Mouse (Mus musculus): ENCODE measurements around the gene Prss38.
"Not testable (repeated sequence)": the region's sequence is repeated elsewhere in the genome, so short reads cannot be mapped to it uniquely, and the experiment has no call there.

The Prss38 gene

GRCm38 (mm10) chr11:59367955-59368354 is 7.5 kb downstream of the Prss38 start:
- DNase-seq = not testable (repeated sequence)

GRCm38 (mm10) chr11:59366633-59367032 is 8.8 kb downstream of the Prss38 start:
- no peak for DNase-seq

GRCm38 (mm10) chr11:59366031-59366430 is 9.4 kb downstream of the Prss38 start:
- DNase-seq = no peak

- DNase-seq = no peak
Observed at GRCm38 (mm10) chr11:59364417-59364816, 11.0 kb downstream of the Prss38 start.

DNA sequence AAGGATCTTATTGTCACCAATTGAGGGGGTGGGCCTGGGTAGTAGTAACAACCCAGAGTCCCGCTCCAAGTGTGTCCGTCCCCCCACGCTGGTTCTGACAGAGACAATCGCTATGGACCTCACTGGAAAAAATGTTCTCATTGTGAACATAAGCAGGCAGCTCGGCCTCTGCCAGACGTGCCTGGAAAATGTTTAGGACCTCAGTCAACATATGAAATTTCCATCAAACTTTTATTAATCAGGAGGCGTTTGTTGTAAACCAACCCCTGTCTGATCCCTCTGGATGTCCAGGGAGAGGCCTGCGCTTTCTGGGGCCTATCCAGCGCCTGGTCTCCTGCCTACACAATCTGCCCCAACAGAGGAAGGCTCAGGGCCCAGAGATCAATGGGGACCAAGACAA is 11.4 kb downstream of the Prss38 start:
- DNase-seq = no peak

DNA sequence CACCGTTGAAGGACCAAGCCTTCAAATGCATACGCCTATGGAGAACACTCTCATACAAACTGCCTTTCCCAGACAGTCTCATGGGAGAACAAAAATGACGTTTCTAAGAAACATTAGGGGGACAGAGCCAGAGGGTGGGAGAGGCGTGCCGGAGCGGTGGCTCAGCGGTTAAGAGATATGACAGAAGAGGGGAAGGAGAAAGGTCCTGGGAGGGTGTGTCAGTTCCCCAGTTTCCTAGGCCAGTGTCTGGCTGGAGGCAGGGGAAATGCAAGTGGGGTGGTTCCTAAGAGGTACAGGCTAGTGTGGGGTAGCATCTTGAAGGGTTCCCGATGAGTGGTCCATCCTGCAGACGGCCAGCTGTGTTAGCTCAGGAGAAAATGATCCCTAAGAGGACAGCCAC is 14.2 kb downstream of the Prss38 start:
- no peak for DNase-seq

DNA sequence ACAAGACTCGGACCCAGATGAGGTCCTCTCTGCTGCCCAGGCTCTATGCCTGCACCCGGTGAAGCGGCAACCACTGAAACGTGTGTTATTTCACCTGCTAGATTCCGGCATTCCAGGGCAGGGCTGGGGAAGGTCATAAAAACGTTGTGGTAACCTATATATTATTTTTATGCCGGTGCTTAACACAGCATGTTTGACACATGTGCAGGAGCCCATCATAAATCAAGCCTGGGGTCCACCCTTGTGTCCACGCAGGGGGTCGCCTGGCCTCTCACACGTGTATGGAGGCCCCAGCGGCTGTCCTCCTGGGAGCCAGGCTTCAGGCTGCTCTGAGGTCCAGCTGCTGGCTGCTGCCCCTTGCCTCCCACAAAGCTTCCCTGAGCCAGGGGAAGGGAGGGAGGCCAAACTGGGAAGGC is 18.6 kb downstream of the Prss38 start:
- DNase-seq = no peak

GRCm38 (mm10) chr11:59354793-59355192 is 20.7 kb downstream of the Prss38 start:
- DNase-seq = no peak

DNA sequence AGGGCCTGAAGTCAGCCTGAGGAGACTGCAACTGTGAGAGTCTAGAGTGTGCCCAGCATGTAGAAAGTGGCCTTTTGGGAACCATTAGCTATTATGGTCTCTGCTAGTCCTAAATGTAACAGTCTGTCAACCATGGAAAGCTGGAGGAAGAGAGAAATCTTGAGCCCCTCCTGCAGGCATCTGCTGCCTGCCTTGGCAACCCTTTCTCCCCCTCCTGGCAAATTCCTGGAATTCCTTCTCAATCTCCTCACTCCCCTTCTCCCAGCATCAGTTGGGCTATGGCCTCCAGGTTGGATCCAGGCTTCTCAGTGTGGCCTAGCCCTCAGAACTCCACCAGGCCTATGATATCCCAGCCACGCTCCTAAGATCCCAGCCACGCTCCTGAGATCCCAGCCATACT is 25.1 kb downstream of the Prss38 start:
- DNase-seq = no peak

DNA sequence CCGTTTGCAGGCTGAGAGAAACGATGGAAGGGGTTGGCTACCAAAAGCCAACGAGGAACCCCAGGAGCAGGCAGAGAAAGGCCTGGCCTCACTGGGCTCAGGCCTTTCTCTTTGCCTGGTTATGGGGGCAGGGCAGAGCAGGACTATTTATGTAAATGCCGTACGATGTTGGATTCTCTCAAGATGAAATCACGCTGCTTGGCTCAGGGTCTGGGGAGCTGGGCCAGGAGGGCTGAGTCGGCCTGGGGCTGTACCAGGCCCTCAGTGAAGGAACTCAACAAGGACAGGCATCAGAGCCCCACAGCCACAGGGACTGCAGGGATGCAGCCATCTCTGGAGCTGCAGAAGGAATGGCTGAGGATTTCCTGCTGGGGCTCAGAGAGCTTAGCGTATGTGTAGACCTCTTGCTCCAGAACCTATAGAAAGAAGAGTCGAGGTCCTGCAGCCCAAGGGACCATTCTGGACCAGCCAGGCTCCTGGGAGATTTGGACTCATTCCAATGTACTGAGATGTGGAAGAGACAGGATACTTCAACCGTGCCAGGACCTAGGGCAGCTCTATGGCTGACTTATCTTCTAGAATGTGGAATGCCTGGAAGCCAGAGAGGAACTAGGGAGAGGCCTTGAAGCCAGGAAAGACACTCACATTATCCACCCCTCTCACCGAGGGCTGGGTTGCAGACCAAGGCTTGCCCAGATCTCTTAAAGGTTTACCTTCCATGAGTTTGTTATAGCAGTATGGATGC is 29.1 kb downstream of the Prss38 start:
- DNase-seq = no peak

- DNase-seq = no peak
Observed at GRCm38 (mm10) chr11:59342956-59343355, 32.5 kb downstream of the Prss38 start.

DNA sequence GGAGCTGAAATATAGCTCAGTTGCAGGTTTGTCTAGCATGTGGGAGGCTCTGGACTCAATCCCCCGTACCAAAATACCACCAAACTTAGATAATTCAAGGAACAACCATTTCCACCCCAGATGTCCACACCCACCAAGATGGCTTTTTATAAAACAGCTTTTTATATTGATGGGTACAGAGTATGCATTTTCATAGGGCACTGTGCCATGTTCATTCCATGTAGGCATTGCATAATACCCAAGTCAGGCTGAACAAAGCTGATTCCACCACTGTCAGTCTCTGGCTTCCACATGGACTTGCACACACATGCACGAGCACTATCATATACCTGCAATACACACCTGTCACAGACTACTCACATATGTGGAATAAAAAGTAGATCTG is 36.7 kb downstream of the Prss38 start:
- no peak for DNase-seq

GRCm38 (mm10) chr11:59337955-59338735 is 37.3 kb downstream of the Prss38 start:
- no peak for DNase-seq

- DNase-seq = no peak
Observed at GRCm38 (mm10) chr11:59336381-59336780, 39.1 kb downstream of the Prss38 start.

- DNase-seq = no peak
Observed at GRCm38 (mm10) chr11:59335942-59336341, 39.5 kb downstream of the Prss38 start.

DNA sequence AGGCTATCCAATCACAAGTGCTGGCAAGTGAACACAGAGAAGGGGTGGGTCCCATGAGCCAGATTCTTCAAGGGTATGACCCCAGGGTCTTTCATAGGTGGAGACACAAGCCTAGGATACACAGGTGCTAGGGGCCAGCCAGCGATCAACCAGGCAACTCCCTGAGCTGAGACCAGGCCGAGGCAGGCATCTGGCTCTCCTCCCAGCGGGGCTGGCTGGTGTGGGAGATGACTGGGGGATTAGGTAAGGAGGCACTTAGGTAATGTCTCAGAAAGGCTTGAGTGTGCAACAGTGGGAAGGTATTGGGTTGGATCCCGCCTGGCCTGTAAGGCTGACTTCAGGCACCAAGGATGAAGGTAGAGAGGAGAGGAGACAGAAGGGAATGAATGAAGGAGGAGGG is 40.3 kb downstream of the Prss38 start:
- DNase-seq = no peak

GRCm38 (mm10) chr11:59332938-59333337 is 42.5 kb downstream of the Prss38 start:
- DNase-seq = no peak

DNA sequence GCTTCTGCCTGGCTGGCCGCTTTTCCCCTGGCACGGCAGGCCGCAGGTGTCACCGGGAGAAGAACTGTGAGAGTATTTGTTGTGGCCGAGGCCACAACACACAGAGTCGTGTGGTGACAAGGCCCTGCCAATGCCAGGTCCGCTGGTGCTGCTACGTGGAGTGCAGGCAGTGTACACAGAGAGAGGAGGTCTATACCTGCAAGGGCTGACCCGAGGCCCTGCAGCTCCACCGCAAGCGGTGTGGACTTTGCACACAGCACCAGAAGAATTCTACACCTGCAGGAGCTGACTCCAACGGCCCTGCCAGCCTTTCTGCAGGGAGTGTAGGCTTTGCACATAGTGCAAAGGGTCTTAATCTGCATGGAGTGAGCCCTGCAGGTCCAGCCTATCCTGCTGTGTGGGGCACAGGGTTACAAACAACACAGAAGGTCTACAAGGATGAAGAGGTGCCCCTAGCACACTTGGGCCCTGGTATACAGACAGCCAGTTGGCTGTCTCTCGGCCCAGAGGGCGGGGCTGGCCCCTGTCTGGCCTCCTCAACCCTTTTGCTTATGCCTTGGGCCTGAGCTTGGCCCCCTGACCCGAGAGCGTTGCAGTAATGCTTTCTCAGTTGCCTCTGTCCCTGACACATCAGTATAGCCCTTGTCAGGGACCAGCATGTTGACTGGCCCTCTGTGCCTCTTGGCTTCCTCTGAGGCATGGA is 44.1 kb downstream of the Prss38 start:
- no peak for DNase-seq

GRCm38 (mm10) chr11:59330560-59330959 is 44.9 kb downstream of the Prss38 start:
- DNase-seq = no peak

DNA sequence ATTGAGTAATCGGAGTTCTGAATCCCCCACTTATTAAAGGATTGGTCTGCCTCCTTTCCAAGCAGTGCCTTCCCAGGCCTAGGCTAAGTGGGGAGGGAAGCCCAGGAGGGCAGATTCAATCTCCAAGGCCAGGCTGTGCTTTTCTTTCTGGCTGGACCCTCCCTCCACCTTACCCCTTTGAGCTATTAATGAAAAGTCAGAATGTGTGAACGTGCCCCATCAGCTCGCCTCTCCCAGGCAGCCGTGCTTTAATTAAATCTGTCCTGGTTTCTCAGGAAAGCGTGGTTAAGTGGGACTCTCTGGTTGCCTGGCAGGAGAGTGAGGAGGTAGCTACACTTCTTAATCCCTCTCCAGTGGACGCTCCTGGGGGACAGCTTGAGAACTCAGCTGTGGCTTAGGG is 45.8 kb downstream of the Prss38 start:
- no peak for DNase-seq

DNA sequence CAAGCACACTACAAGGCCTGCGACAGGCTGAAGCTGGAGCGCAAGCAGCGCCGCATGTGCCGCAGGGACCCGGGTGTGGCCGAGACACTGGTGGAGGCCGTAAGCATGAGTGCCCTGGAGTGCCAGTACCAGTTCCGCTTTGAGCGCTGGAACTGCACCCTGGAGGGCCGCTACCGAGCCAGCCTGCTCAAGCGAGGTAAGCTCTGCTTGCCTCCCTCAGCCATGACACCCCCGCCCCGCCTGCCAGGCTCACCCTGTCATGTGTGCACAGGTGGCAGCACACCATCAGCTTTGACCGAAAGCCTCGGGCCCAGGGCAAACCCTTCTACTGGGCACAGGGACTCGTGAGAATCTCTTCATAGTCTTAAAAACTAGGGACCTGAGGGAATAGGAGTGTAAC is 47.8 kb downstream of the Prss38 start:
- DNase-seq = no peak

GRCm38 (mm10) chr11:59324777-59325176 is 50.7 kb downstream of the Prss38 start:
- DNase-seq = no peak

GRCm38 (mm10) chr11:59322988-59323387 is 52.5 kb downstream of the Prss38 start:
- no peak for DNase-seq
